Mouse (Mus musculus) forebrain, postnatal 0 days (tissue): ENCODE data around the gene Itgb1bp1. TPM values are rescaled to one million over a fixed set of nuclear protein-coding genes. Genes with fewer than 3 reads are reported as not detected.

Experiments used
- ATAC-seq: fragments of 200-750 bp; cut with Nextera tagmentation; 2 replicates; pipeline ENCODE4 v1.8.0; 2017; ENCODE audit warnings: mild to moderate bottlenecking, moderate library complexity
- DNase-seq: peaks from one replicate; pipeline ENCODE4 v3.0.0-alpha.2; 2015
- H3K27ac ChIP-seq: fragments of 300-500 bp; sonication (generic); 2 replicates; pipeline ENCODE4 v1.5.1; 2014; ENCODE audit warnings: low read depth, mild to moderate bottlenecking, antibody characterized with exemption, low read length, moderate library complexity, mixed read lengths
- H3K27me3 ChIP-seq: fragments of 300-500 bp; sonication (generic); 2 replicates; pipeline ENCODE4 v1.6.1; 2014; ENCODE audit warnings: mild to moderate bottlenecking, low read length, mixed read lengths; ENCODE audit not compliant: insufficient read depth
- H3K36me3 ChIP-seq: fragments of 300-500 bp; sonication (generic); 2 replicates; pipeline ENCODE4 v1.6.1; 2014; ENCODE audit warnings: mild to moderate bottlenecking, moderate library complexity; ENCODE audit not compliant: insufficient read depth
- H3K4me1 ChIP-seq: fragments of 300-500 bp; sonication (generic); 2 replicates; pipeline ENCODE4 v1.6.1; 2014; ENCODE audit warnings: antibody characterized with exemption; ENCODE audit not compliant: insufficient read depth
- H3K4me2 ChIP-seq: fragments of 300-500 bp; sonication (generic); 2 replicates; pipeline ENCODE4 v1.6.1; 2014; ENCODE audit warnings: low read depth, mild to moderate bottlenecking, moderate library complexity
- H3K4me3 ChIP-seq: fragments of 300-500 bp; sonication (generic); 2 replicates; pipeline ENCODE4 v1.5.1; 2014; ENCODE audit warnings: low read depth, low read length, mixed read lengths
- H3K9ac ChIP-seq: fragments of 300-500 bp; sonication (generic); 2 replicates; pipeline ENCODE4 v1.6.1; 2014; ENCODE audit warnings: mild to moderate bottlenecking
- H3K9me3 ChIP-seq: fragments of 300-500 bp; sonication (generic); 2 replicates; pipeline ENCODE4 v1.6.1; 2016; ENCODE audit warnings: low read length
- CTCF ChIP-seq: sonication (generic); IDR thresholded peaks from 2 replicates; pipeline ENCODE4 v1.5.1; 2016; ENCODE audit warnings: antibody characterized with exemption, control low read depth, low read depth
- WGBS: fragments of 180-500 bp; shearing (Covaris S2); extraction: QIAGEN DNeasy Blood & Tissue Kit; methylation state at CpG from one replicate; pipeline ENCODE4 v1.1.7; 2014; 5-methylcytosine and 5-hydroxymethylcytosine counted together
- polyA plus RNA-seq: library from polyadenylated mRNA; unstranded; fragments of >200 nt; fragmentation: Nextera tagmentation; extraction: Ambion mirVana; gene quantifications from 2 replicates; pipeline ENCODE4 v1.2.1, GENCODE M21; 2015
- total RNA-seq: library from RNA; depleted of rRNA; stranded (reverse); fragments of >200 nt; gene quantifications from 2 replicates; pipeline ENCODE4 v1.2.3, GENCODE M21; 2014

Gene Itgb1bp1
- total and polyA plus RNA-seq, 2 experiments from 2014 or later, result 23.9 to 37.4 TPM

DNA sequence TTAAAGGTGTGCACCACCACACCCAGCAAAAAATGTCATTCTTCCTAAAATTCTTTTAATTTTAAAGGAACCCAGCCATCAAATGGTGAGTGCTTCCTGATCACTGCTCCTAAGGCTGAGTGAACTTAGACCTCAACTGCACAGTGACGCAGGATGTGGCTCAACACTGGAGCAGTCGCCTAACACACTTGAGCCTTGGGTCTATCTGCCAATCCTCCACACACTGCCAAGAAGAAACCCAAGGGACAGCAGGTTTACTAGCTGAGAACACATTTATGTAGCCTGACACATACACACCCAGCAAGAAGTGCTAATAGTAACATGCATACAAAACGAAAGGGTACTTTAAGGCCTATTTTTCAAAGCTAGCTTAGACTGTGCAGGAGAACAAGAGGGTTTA is 40.2 kb upstream of the Itgb1bp1 start:
- 92% methylated on average over 3 of the region's 3 CpGs for WGBS
- H3K36me3 ChIP-seq, result peaks cover 46% of the 10 kb centered on the region

DNA sequence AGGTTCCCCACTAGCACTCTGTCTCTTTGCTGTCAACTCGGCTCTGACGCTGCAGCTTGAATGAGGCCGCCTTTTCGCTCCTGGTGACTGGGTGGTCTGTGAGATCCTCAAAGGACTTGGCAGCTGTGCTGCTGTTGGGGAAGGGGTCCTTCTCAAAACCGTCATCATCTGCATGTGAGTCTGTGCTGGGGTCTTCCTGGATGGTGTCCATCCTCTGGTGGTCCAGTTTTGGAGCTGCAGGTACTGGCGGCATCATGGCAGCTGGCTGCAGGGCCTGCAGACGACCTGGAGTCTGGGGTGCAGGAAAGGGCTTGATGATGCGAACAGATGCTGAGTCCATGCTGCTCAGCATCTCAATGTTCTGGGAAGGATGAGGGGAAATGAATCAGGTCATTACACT is 39.2 kb upstream of the Itgb1bp1 start:
- Histone ChIP-seq H3K9me3 (no peaks in the 10 kb centered on the region), H3K36me3 (peaks cover 46% of the 10 kb centered on the region), H3K4me3 (no peak overlapping the region), H3K27ac (no peak overlapping the region), H3K9ac (no peak overlapping the region), H3K4me1 (no peaks in the 10 kb centered on the region), H3K27me3 (no peaks in the 10 kb centered on the region), H3K4me2 (no peak overlapping the region)
- TF ChIP-seq CTCF, result no peak
- WGBS, result 86% methylated on average over 8 of the region's 8 CpGs
- no peak for ATAC-seq
- DNase-seq, result no peak

More for the DNA sequence above, 40.2 kb upstream of the Itgb1bp1 start:
- Histone ChIP-seq H3K9ac (no peak overlapping the region), H3K9me3 (no peaks in the 10 kb centered on the region), H3K4me1 (no peaks in the 10 kb centered on the region), H3K4me3 (no peak overlapping the region), H3K4me2 (no peak overlapping the region), H3K27ac (no peak overlapping the region), H3K27me3 (no peaks in the 10 kb centered on the region)
- no peak for DNase-seq
- no peak for ATAC-seq
- no peak for TF ChIP-seq CTCF

GRCm38 (mm10) chr12:21324101-21324500 is 38.0 kb upstream of the Itgb1bp1 start:
- Histone ChIP-seq H3K9ac (no peak overlapping the region), H3K36me3 (peaks cover 38% of the 10 kb centered on the region), H3K4me1 (no peaks in the 10 kb centered on the region), H3K4me2 (no peak overlapping the region), H3K4me3 (no peak overlapping the region), H3K27ac (no peak overlapping the region), H3K27me3 (no peaks in the 10 kb centered on the region), H3K9me3 (no peaks in the 10 kb centered on the region)
- ATAC-seq, result no peak
- no peak for DNase-seq
- 84% methylated on average over 5 of the region's 5 CpGs for WGBS
- no peak for TF ChIP-seq CTCF

GRCm38 (mm10) chr12:21322856-21323255 is 36.8 kb upstream of the Itgb1bp1 start:
- H3K36me3 ChIP-seq, result peaks cover 32% of the 10 kb centered on the region
- H3K9me3 ChIP-seq, result no peaks in the 10 kb centered on the region
- no peak overlapping the region for H3K27ac ChIP-seq
- H3K4me3 ChIP-seq, result no peak overlapping the region
- no peak for TF ChIP-seq CTCF
- DNase-seq (no peak), ATAC-seq (no peak)
- no peaks in the 10 kb centered on the region for H3K4me1 ChIP-seq
- no peak overlapping the region for H3K4me2 ChIP-seq
- no peaks in the 10 kb centered on the region for H3K27me3 ChIP-seq
- no peak overlapping the region for H3K9ac ChIP-seq
- 88% methylated on average over 9 of the region's 9 CpGs for WGBS

- no peaks in the 10 kb centered on the region for H3K27me3 ChIP-seq
- no peak overlapping the region for H3K9ac ChIP-seq
- no peak overlapping the region for H3K4me3 ChIP-seq
- no peak overlapping the region for H3K4me2 ChIP-seq
- ATAC-seq (no peak), DNase-seq (no peak)
- H3K4me1 ChIP-seq, result no peaks in the 10 kb centered on the region
- WGBS, result 82% methylated on average over 4 of the region's 4 CpGs
- TF ChIP-seq CTCF, result no peak
- no peaks in the 10 kb centered on the region for H3K9me3 ChIP-seq
- no peak overlapping the region for H3K27ac ChIP-seq
- H3K36me3 ChIP-seq, result peaks cover 28% of the 10 kb centered on the region
Measured at GRCm38 (mm10) chr12:21322296-21322695, 36.2 kb upstream of the Itgb1bp1 start.

- ATAC-seq (no peak), DNase-seq (no peak)
Measured at GRCm38 (mm10) chr12:21321170-21321569, 35.1 kb upstream of the Itgb1bp1 start.

DNA sequence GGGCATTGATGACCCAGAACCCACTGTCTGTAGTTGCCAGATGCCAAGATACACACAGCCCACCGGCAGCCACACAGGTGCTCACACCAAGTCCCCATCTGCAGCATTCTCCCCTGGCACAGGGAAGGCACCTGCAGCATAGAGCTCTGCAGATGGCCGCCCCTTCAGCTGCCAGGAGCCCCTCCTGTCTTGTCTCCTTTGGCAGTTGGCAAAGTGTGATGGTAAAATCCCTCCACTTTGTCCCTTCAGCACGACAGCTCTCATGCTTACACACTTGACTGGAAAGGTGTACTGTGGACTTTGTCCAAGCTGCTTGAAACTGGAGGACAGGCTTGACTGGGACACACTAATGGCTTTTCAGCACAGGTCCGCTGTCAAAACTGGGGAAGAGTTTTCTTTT is 34.2 kb upstream of the Itgb1bp1 start:
- Histone ChIP-seq H3K36me3 (peaks cover 20% of the 10 kb centered on the region), H3K4me1 (no peaks in the 10 kb centered on the region), H3K27ac (no peak overlapping the region), H3K9ac (no peak overlapping the region), H3K9me3 (no peaks in the 10 kb centered on the region), H3K4me2 (no peak overlapping the region), H3K27me3 (no peaks in the 10 kb centered on the region), H3K4me3 (no peak overlapping the region)
- 78% methylated on average over 4 of the region's 4 CpGs for WGBS
- no peak for TF ChIP-seq CTCF
- DNase-seq (no peak), ATAC-seq (no peak)

More at GRCm38 (mm10) chr12:21321170-21321569, 35.1 kb upstream of the Itgb1bp1 start:
- H3K27ac ChIP-seq, result no peak overlapping the region
- no peak overlapping the region for H3K4me3 ChIP-seq
- no peak overlapping the region for H3K9ac ChIP-seq
- 82% methylated on average over 9 of the region's 9 CpGs for WGBS
- no peak overlapping the region for H3K4me2 ChIP-seq
- no peaks in the 10 kb centered on the region for H3K27me3 ChIP-seq
- no peaks in the 10 kb centered on the region for H3K4me1 ChIP-seq
- TF ChIP-seq CTCF, result no peak
- no peaks in the 10 kb centered on the region for H3K9me3 ChIP-seq
- peaks cover 23% of the 10 kb centered on the region for H3K36me3 ChIP-seq
